Mouse (Mus musculus) embryonic facial prominence, embryonic 12.5 days (tissue): ENCODE measurements around the gene Dhx35. TPM values are rescaled to one million over a fixed set of nuclear protein-coding genes. Genes with fewer than 3 reads are reported as not detected.

Experiments used
- ATAC-seq: fragments of 200-750 bp; cut with Nextera tagmentation; 2 replicates; pipeline ENCODE4 v1.8.0; 2017; ENCODE audit not compliant: insufficient number of reproducible peaks, insufficient read depth, low FRiP score, low TSS enrichment
- H3K27ac ChIP-seq: fragments of 300-500 bp; sonication (generic); 2 replicates; pipeline ENCODE4 v1.5.1; 2016; ENCODE audit warnings: mild to moderate bottlenecking
- H3K27me3 ChIP-seq: fragments of 300-500 bp; sonication (generic); 2 replicates; pipeline ENCODE4 v1.6.1; 2016; ENCODE audit warnings: mild to moderate bottlenecking, moderate library complexity
- H3K36me3 ChIP-seq: fragments of 300-500 bp; sonication (generic); 2 replicates; pipeline ENCODE4 v1.6.1; 2016; ENCODE audit warnings: mild to moderate bottlenecking
- H3K4me1 ChIP-seq: fragments of 300-500 bp; sonication (generic); 2 replicates; pipeline ENCODE4 v1.6.1; 2016
- H3K4me2 ChIP-seq: fragments of 300-500 bp; sonication (generic); replicated peaks from 2 replicates; pipeline ENCODE4 v1.6.1; 2016; ENCODE audit warnings: mild to moderate bottlenecking, moderate library complexity
- H3K4me3 ChIP-seq: fragments of 300-500 bp; sonication (generic); 2 replicates; pipeline ENCODE4 v1.5.1; 2016; ENCODE audit warnings: mild to moderate bottlenecking
- H3K9ac ChIP-seq: fragments of 300-500 bp; sonication (generic); 2 replicates; pipeline ENCODE4 v1.6.1; 2016; ENCODE audit warnings: mild to moderate bottlenecking, moderate library complexity
- H3K9me3 ChIP-seq: fragments of 300-500 bp; sonication (generic); 2 replicates; pipeline ENCODE4 v1.6.1; 2016; ENCODE audit warnings: mild to moderate bottlenecking, moderate library complexity
- WGBS: fragments of 180-500 bp; shearing (Covaris S2); methylation state at CpG from one replicate; pipeline ENCODE4 v1.1.7; 2016; 5-methylcytosine and 5-hydroxymethylcytosine counted together
- polyA plus RNA-seq: library from polyadenylated mRNA; unstranded; fragments of >200 nt; fragmentation: Nextera tagmentation; extraction: Ambion mirVana; gene quantifications from 2 replicates; pipeline ENCODE4 v1.2.1, GENCODE M21; 2016

The Dhx35 gene
- polyA plus RNA-seq, 1 experiment from 2014 or later: 16.6 TPM

- no peaks in the 10 kb centered on the region for H3K27me3 ChIP-seq
- WGBS: 55% methylated on average over 13 of the region's 13 CpGs
- no peaks in the 10 kb centered on the region for H3K9me3 ChIP-seq
- H3K36me3 ChIP-seq: no peaks in the 10 kb centered on the region
- no peak overlapping the region for H3K4me3 ChIP-seq
- H3K27ac ChIP-seq: no peak overlapping the region
- no peak overlapping the region for H3K9ac ChIP-seq
- no peaks in the 10 kb centered on the region for H3K4me1 ChIP-seq
- no peak for ATAC-seq
- no peak overlapping the region for H3K4me2 ChIP-seq
Observed at GRCm38 (mm10) chr2:158898469-158899196, 104.0 kb downstream of the Dhx35 start.

Other genes starting within 250 kb of the Dhx35 start
- not detected in 2 replicates for gene Slc32a1, start 184.0 kb upstream of the Dhx35 start, polyA plus RNA-seq
- 20.9 and 23.1 TPM in 2 replicates for gene Actr5, start 169.9 kb upstream of the Dhx35 start, polyA plus RNA-seq
- gene Ppp1r16b, start 129.4 kb upstream of the Dhx35 start, polyA plus RNA-seq: 2.5 and 2.9 TPM in 2 replicates
- 49.3 and 52.6 TPM in 2 replicates for gene Fam83d, start 26.7 kb upstream of the Dhx35 start, polyA plus RNA-seq